Mouse (Mus musculus) CH12.LX (cell line): ENCODE measurements at regions not wholly inside any gene's neighbourhood (a gene's known extent, or its start where the extent isn't known, plus 50 kb on each side); places are given as distances from the start of the nearest gene placed in this dataset.

Experiments used
- DNase-seq: peaks from one replicate; pipeline ENCODE4 v3.0.0-alpha.2; 2013; ENCODE audit errors: extremely low read depth
- H3K27ac ChIP-seq: 2 replicates; pipeline ENCODE4 v1.5.1; 2012; ENCODE audit warnings: low read depth, mild to moderate bottlenecking, control low read depth, moderate library complexity; ENCODE audit not compliant: insufficient read depth
- H3K27me3 ChIP-seq: replicated peaks from 2 replicates; pipeline ENCODE3; 2012; ENCODE audit warnings: inconsistent platforms
- H3K36me3 ChIP-seq, 2 experiments: replicated peaks in 1 of 2; 2 replicates each; pipeline versions ENCODE3 to v1.6.1; 2012; ENCODE audit warnings: inconsistent platforms in 1 of 2, low read length in 1 of 2, mild to moderate bottlenecking in 1 of 2, mixed read lengths in 1 of 2, moderate library complexity in 1 of 2; ENCODE audit not compliant: control insufficient read depth in 1 of 2, insufficient read depth in 1 of 2
- H3K4me1 ChIP-seq, 2 experiments: 2 replicates each; pipeline ENCODE4 v1.6.1; 2012; ENCODE audit warnings: inconsistent platforms in 1 of 2, moderate library complexity in 1 of 2; ENCODE audit not compliant: insufficient read depth in 2 of 2, control insufficient read depth in 1 of 2
- H3K4me2 ChIP-seq: 2 replicates; pipeline ENCODE4 v1.6.1; 2012; ENCODE audit warnings: low read depth, mild to moderate bottlenecking, control low read depth; ENCODE audit not compliant: poor library complexity, insufficient read depth, severe bottlenecking
- H3K4me3 ChIP-seq, 3 experiments: fragments of 150-350 bp in 1 of 3; sonication (generic) in 1 of 3; replicated peaks in 1 of 3; 2 replicates each; pipeline versions ENCODE3 to v1.5.1; 2011 to 2012; ENCODE audit warnings: low read depth in 2 of 3, low read length in 2 of 3, mild to moderate bottlenecking in 2 of 3, moderate library complexity in 2 of 3, control low read depth in 1 of 3, improper control_type of control experiment in 1 of 3, inconsistent platforms in 1 of 3, mixed read lengths in 1 of 3; ENCODE audit not compliant: poor library complexity in 1 of 3
- H3K79me2 ChIP-seq: replicated peaks from 2 replicates; pipeline ENCODE4 v1.6.1; 2012; ENCODE audit warnings: mild to moderate bottlenecking, moderate library complexity; ENCODE audit not compliant: control insufficient read depth, poor library complexity, insufficient read depth, severe bottlenecking; ENCODE audit errors: extremely low read depth
- H3K9ac ChIP-seq: 2 replicates; pipeline ENCODE4 v1.6.1; 2012; ENCODE audit warnings: low read depth, mild to moderate bottlenecking, control low read depth, moderate library complexity; ENCODE audit not compliant: insufficient read depth
- H3K9me3 ChIP-seq: replicated peaks from 2 replicates; pipeline ENCODE3; 2012; ENCODE audit warnings: low read length, inconsistent platforms, mixed read lengths
- BHLHE40 ChIP-seq: IDR thresholded peaks from 2 replicates; pipeline ENCODE4 v1.6.1; 2011; ENCODE audit warnings: mild to moderate bottlenecking, low read depth, low read length, improper control_type of control experiment
- CTCF ChIP-seq, 2 experiments: IDR thresholded peaks in 1 of 2; conservative IDR thresholded peaks in 1 of 2; 2 replicates each; pipeline ENCODE4 v1.5.1; 2011 to 2012; ENCODE audit warnings: low read depth in 2 of 2, low read length in 2 of 2, improper control_type of control experiment in 1 of 2, inconsistent platforms in 1 of 2, mild to moderate bottlenecking in 1 of 2, moderate library complexity in 1 of 2
- ELF1 ChIP-seq: IDR thresholded peaks from 2 replicates; pipeline ENCODE4 v1.6.1; 2014; ENCODE audit warnings: low read depth, mild to moderate bottlenecking, inconsistent platforms, low read length, improper control_type of control experiment
- ETS1 ChIP-seq: conservative IDR thresholded peaks from 2 replicates; pipeline ENCODE4 v1.6.1; 2012; ENCODE audit warnings: low read depth, mild to moderate bottlenecking, inconsistent platforms, low read length, improper control_type of control experiment, moderate library complexity
- HCFC1 ChIP-seq: IDR thresholded peaks from 2 replicates; pipeline ENCODE4 v1.6.1; 2012; ENCODE audit warnings: low read depth, mild to moderate bottlenecking, inconsistent platforms, low read length, improper control_type of control experiment
- IRF4 ChIP-seq: IDR thresholded peaks from 2 replicates; pipeline ENCODE4 v1.6.1; 2014; ENCODE audit warnings: low read depth, mild to moderate bottlenecking, inconsistent platforms, low read length, improper control_type of control experiment
- JUN ChIP-seq: IDR thresholded peaks from 2 replicates; pipeline ENCODE4 v1.6.1; 2011; ENCODE audit warnings: low read depth, mild to moderate bottlenecking, low read length, improper control_type of control experiment, moderate library complexity; ENCODE audit not compliant: insufficient read depth
- MAFK ChIP-seq: IDR thresholded peaks from 2 replicates; pipeline ENCODE4 v1.6.1; 2011; ENCODE audit warnings: low read length, improper control_type of control experiment; ENCODE audit not compliant: insufficient replicate concordance
- MAX ChIP-seq: IDR thresholded peaks from 2 replicates; pipeline ENCODE4 v1.6.1; 2011; ENCODE audit warnings: low read length, improper control_type of control experiment
- MAZ ChIP-seq: IDR thresholded peaks from 2 replicates; pipeline ENCODE4 v1.6.1; 2012; ENCODE audit warnings: low read depth, mild to moderate bottlenecking, inconsistent platforms, low read length, improper control_type of control experiment, moderate library complexity
- MEF2A ChIP-seq: IDR thresholded peaks from 2 replicates; pipeline ENCODE4 v1.6.1; 2014; ENCODE audit warnings: low read depth, mild to moderate bottlenecking, inconsistent platforms, low read length, improper control_type of control experiment, borderline replicate concordance
- MXI1 ChIP-seq: IDR thresholded peaks from 2 replicates; pipeline ENCODE4 v1.6.1; 2011; ENCODE audit warnings: mild to moderate bottlenecking, low read depth, low read length, improper control_type of control experiment
- MYC ChIP-seq: IDR thresholded peaks from 2 replicates; pipeline ENCODE4 v1.6.1; 2011; ENCODE audit warnings: low read depth, mild to moderate bottlenecking, improper control_type of control experiment, low read length
- PAX5 ChIP-seq: IDR thresholded peaks from 2 replicates; pipeline ENCODE4 v1.6.1; 2012; ENCODE audit warnings: low read length, inconsistent platforms, mixed read lengths
- TBP ChIP-seq: conservative IDR thresholded peaks from 2 replicates; pipeline ENCODE4 v1.6.1; 2011; ENCODE audit warnings: low read depth, low read length, improper control_type of control experiment
- USF1 ChIP-seq: IDR thresholded peaks from 2 replicates; pipeline ENCODE4 v1.6.1; 2014; ENCODE audit warnings: low read depth, mild to moderate bottlenecking, inconsistent platforms, low read length, improper control_type of control experiment
- USF2 ChIP-seq: conservative IDR thresholded peaks from 2 replicates; pipeline ENCODE4 v1.6.1; 2011; ENCODE audit warnings: low read depth, low read length, improper control_type of control experiment
- ZMIZ1 ChIP-seq: IDR thresholded peaks from 2 replicates; pipeline ENCODE4 v1.6.1; 2012; ENCODE audit warnings: low read depth, mild to moderate bottlenecking, inconsistent platforms, low read length, improper control_type of control experiment
- ZNF384 ChIP-seq: IDR thresholded peaks from 2 replicates; pipeline ENCODE4 v1.6.1; 2012; ENCODE audit warnings: low read depth, low read length, improper control_type of control experiment, inconsistent platforms
- dilution Hi-C: fragments of 300-500 bp; cut with MboI; formaldehyde crosslinking; loops from 2 replicates; pipeline ENCODE4 v1.14.3; 2020; ENCODE audit warnings: low sequenced_read_pairs; ENCODE audit not compliant: extremely low pct_unique_long_range_greater_than_20kb, extremely low pct_ligation_motif_present
- in situ Hi-C: fragments of 300-500 bp; cut with MboI; formaldehyde crosslinking; loops from 3 replicates; pipeline ENCODE4 v1.14.3; 2019; ENCODE audit warnings: low sequenced_read_pairs, low pct_ligation_motif_present, low pct_unique_long_range_greater_than_20kb, mixed read lengths

DNA sequence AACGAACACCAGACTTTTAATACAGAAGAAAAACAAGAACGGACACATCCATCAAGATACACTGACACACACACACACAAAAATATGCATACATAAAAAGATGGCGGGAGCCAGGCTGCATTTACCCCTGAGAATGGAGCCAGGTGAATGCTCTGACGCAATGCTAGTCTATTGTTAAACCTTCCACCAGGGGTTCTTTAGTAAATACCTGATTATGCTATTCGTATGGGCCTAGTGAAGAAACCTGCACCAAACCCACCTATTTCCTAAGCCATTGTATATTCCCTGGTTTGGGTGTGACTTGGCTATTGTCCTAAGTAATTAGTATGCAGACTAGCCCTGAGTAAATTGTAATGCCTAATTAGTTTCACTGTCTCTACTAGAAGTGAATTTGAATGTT lies 179.3 kb upstream of the Fundc1 start:
- H3K27ac ChIP-seq = no peak overlapping the region
- no peak overlapping the region for H3K4me2 ChIP-seq
- TF ChIP-seq MAFK = no peak
- no peak for TF ChIP-seq USF2
- TF ChIP-seq ZNF384 = no peak
- H3K36me3 ChIP-seq = no peaks in the 10 kb centered on the region
- dilution Hi-C loops (no loop called here), in situ Hi-C loops (no loop called here)
- H3K79me2 ChIP-seq = no peaks in the 10 kb centered on the region
- H3K9me3 ChIP-seq = no peaks in the 10 kb centered on the region
- H3K27me3 ChIP-seq = no peaks in the 10 kb centered on the region
- H3K9ac ChIP-seq = no peak overlapping the region
- no peaks in the 10 kb centered on the region for H3K4me1 ChIP-seq
- no peak for DNase-seq
- H3K4me3 ChIP-seq = no peak overlapping the region

DNA sequence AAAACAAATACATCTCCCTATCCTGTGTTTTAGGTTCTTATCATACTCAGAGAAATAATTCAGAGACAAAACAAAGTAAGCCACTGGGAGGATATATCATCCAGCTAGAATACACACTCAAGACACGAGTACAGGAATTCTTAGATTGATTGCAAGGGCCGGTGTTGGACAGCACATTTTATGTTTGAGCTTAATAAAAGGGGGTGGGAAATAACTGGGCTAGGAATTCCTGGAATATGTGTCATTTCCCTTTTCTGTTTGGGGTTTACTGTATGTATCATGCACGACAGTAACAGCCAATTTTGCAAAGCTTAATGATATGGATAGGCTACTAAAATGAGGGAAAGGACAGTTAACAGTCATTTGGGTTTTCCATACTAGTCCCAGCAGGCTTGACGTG lies 158.1 kb upstream of the Fundc1 start:
- Histone ChIP-seq H3K4me1 (no peaks in the 10 kb centered on the region), H3K27ac (no peak overlapping the region), H3K9ac (no peak overlapping the region), H3K79me2 (no peaks in the 10 kb centered on the region), H3K4me3 (no peak overlapping the region), H3K36me3 (no peaks in the 10 kb centered on the region), H3K27me3 (no peaks in the 10 kb centered on the region)
- DNase-seq = no peak
- in situ Hi-C loops = no loop called here
- no peak for TF ChIP-seq MYC
- no peak for TF ChIP-seq JUN
- TF ChIP-seq PAX5 = no peak
- TF ChIP-seq MXI1 = no peak
- no peak for TF ChIP-seq ELF1
- no peak for TF ChIP-seq MAFK
- TF ChIP-seq ETS1 = no peak
- TF ChIP-seq USF1 = no peak
- TF ChIP-seq TBP = no peak
- no peak for TF ChIP-seq BHLHE40
- TF ChIP-seq HCFC1 = no peak
- no peak for TF ChIP-seq MAZ
- TF ChIP-seq ZMIZ1 = no peak
- TF ChIP-seq MEF2A = no peak
- no peak for TF ChIP-seq IRF4
- no peak for TF ChIP-seq CTCF (conservative IDR thresholded peaks at IDR 0.05 in 1 of 2, IDR thresholded peaks at IDR 0.05 in 1 of 2; ENCODE audit: low read depth in 2 of 2, low read length in 2 of 2)
- no peak for TF ChIP-seq MAX
- TF ChIP-seq, all 38 proteins: peak for 0
- H3K9me3 ChIP-seq = no peaks in the 10 kb centered on the region
- H3K4me2 ChIP-seq = no peak overlapping the region
- dilution Hi-C loops = no loop called here
